14 mouse cellular contexts compared by ENCODE assay signal in the genomic region with DNA sequence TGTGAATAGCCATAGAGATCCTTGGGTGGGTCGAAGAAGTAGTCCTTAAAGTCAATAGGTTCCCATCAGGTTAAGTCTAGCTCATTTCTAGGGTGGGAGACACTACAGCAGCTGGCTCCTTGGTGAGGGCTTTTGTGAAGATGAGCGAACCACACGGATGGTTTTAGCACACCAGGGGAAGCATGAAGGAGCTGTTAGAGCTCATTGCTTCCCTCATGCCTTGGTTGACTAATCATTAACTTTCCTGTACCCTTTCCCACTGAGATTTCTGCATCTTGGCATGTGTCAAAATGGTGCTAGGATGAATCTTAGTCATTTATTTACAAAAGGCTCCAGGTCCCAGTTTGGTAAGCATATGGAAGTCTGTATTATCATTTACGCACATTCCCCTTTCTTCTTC.
DNase-seq lines count a peak whose midpoint lies in the region; ATAC-seq and TF ChIP-seq lines count a peak whose summit lies in the region.
"Had no signal": no experiment of that assay in that cellular context is flagged by ENCODE, and none has a peak within 500 bp of the region (broad histone marks: within the 10 kb centered on the region; RNA-seq: fewer than 3 reads in every experiment).

No protein-coding gene starts in this region.

- H3K27ac ChIP-seq in forebrain, postnatal 0 days (ENCODE audit: low read depth, low read length): peak overlapping the region; percentile 59; the same call in 1 of the 2 replicates
- H3K27ac ChIP-seq in forebrain, embryonic 14.5 days (ENCODE audit: low read depth, low read length): no peak overlapping the region
- peak overlapping the region; percentile 67; the same call in 1 of the 2 replicates for H3K27ac ChIP-seq in embryonic facial prominence, embryonic 14.5 days (replicated peaks; ENCODE audit: low read depth, low read length)
- H3K27ac ChIP-seq in kidney, embryonic 16.5 days (ENCODE audit: low read length): peak overlapping the region; percentile 97
- peak overlapping the region; percentile 71 for H3K27ac ChIP-seq in midbrain, embryonic 16.5 days (ENCODE audit: low read length)
- H3K27ac ChIP-seq in gastrocnemius, adult 2 months: no peak overlapping the region
- H3K27ac ChIP-seq: liver, embryonic 14.5 days had no signal

- no peak for ATAC-seq in forebrain, postnatal 0 days
- no peak for ATAC-seq in forebrain, embryonic 14.5 days
- no peak for ATAC-seq in embryonic facial prominence, embryonic 14.5 days (ENCODE audit: low read depth)
- peak; percentile 76 for ATAC-seq in kidney, embryonic 16.5 days (ENCODE audit: low FRiP score, low TSS enrichment)
- ATAC-seq in midbrain, embryonic 16.5 days: no peak
- ATAC-seq: intestine, embryonic 16.5 days had no signal

- no peak overlapping the region for H3K9ac ChIP-seq in forebrain, postnatal 0 days
- no peak overlapping the region for H3K9ac ChIP-seq in forebrain, embryonic 14.5 days (ENCODE audit: low read length)
- no peak overlapping the region for H3K9ac ChIP-seq in embryonic facial prominence, embryonic 14.5 days (ENCODE audit: low read depth, low read length)
- no peak overlapping the region for H3K9ac ChIP-seq in kidney, embryonic 16.5 days (replicated peaks; ENCODE audit: low read length)
- H3K9ac ChIP-seq in midbrain, embryonic 16.5 days (ENCODE audit: low read depth, low read length): no peak overlapping the region
- H3K9ac ChIP-seq: liver, embryonic 14.5 days had no signal

- H3K9me3 ChIP-seq in forebrain, postnatal 0 days (ENCODE audit: low read length): no peaks in the 10 kb centered on the region
- H3K9me3 ChIP-seq in forebrain, embryonic 14.5 days (replicated peaks; ENCODE audit: control insufficient read depth, low read length): no peaks in the 10 kb centered on the region
- no peaks in the 10 kb centered on the region for H3K9me3 ChIP-seq in embryonic facial prominence, embryonic 14.5 days (ENCODE audit: control insufficient read depth, low read length)
- H3K9me3 ChIP-seq in kidney, embryonic 16.5 days (ENCODE audit: low read length): no peaks in the 10 kb centered on the region
- no peaks in the 10 kb centered on the region for H3K9me3 ChIP-seq in midbrain, embryonic 16.5 days (replicated peaks; ENCODE audit: control insufficient read depth, low read length, poor library complexity, severe bottlenecking)

- H3K4me2 ChIP-seq in forebrain, postnatal 0 days (ENCODE audit: low read depth): no peak overlapping the region
- no peak overlapping the region for H3K4me2 ChIP-seq in forebrain, embryonic 14.5 days (ENCODE audit: low read length)
- no peak overlapping the region for H3K4me2 ChIP-seq in embryonic facial prominence, embryonic 14.5 days (ENCODE audit: low read depth, low read length)
- H3K4me2 ChIP-seq in kidney, embryonic 16.5 days (replicated peaks; ENCODE audit: low read depth, low read length): no peak overlapping the region
- no peak overlapping the region for H3K4me2 ChIP-seq in midbrain, embryonic 16.5 days (ENCODE audit: low read length)

- H3K4me3 ChIP-seq in forebrain, postnatal 0 days (ENCODE audit: low read depth, low read length): no peak overlapping the region
- no peak overlapping the region for H3K4me3 ChIP-seq in forebrain, embryonic 14.5 days (ENCODE audit: low read depth, low read length)
- no peak overlapping the region for H3K4me3 ChIP-seq in embryonic facial prominence, embryonic 14.5 days (ENCODE audit: low read depth, low read length)
- no peak overlapping the region for H3K4me3 ChIP-seq in kidney, embryonic 16.5 days (ENCODE audit: low read length)
- no peak overlapping the region for H3K4me3 ChIP-seq in midbrain, embryonic 16.5 days (ENCODE audit: low read depth, low read length)
- no peak overlapping the region for H3K4me3 ChIP-seq in gastrocnemius, adult 2 months

- intact Hi-C loops in gastrocnemius, adult 2 months (cut with DNase I): no loop called here

- DNase-seq in forebrain, postnatal 0 days: no peak
- no peak for DNase-seq in forebrain, embryonic 14.5 days (ENCODE audit: low spot score)
- DNase-seq in embryonic facial prominence, embryonic 14.5 days (ENCODE audit: low spot score): no peak
- no peak for DNase-seq in lung, postnatal 4 days
- DNase-seq in T-cell, adult 2 months (ENCODE audit: low spot score): no peak
- DNase-seq in gastrocnemius, adult 2 months: no peak
- DNase-seq: cerebellum, adult 9-10 months; heart, adult 18-20 months; heart, postnatal 10 days; lung, postnatal 10 days had no signal

- no peaks in the 10 kb centered on the region for H3K27me3 ChIP-seq in forebrain, postnatal 0 days (ENCODE audit: insufficient read depth, low read length)
- no peaks in the 10 kb centered on the region for H3K27me3 ChIP-seq in forebrain, embryonic 14.5 days (replicated peaks; ENCODE audit: control insufficient read depth, insufficient read depth, low read length)
- H3K27me3 ChIP-seq in embryonic facial prominence, embryonic 14.5 days (replicated peaks; ENCODE audit: control insufficient read depth, insufficient read depth, low read length): no peaks in the 10 kb centered on the region
- no peaks in the 10 kb centered on the region for H3K27me3 ChIP-seq in kidney, embryonic 16.5 days (ENCODE audit: insufficient read depth, low read length)
- H3K27me3 ChIP-seq in midbrain, embryonic 16.5 days (ENCODE audit: control insufficient read depth, insufficient read depth, low read depth, low read length): no peaks in the 10 kb centered on the region

- no peak for TF ChIP-seq CTCF in forebrain, postnatal 0 days (IDR thresholded peaks at IDR 0.05; ENCODE audit: low read depth)
- no peak for TF ChIP-seq CTCF in gastrocnemius, adult 2 months (IDR thresholded peaks at IDR 0.05)

- H3K4me1 ChIP-seq in forebrain, postnatal 0 days (ENCODE audit: insufficient read depth): no peaks in the 10 kb centered on the region
- H3K4me1 ChIP-seq in forebrain, embryonic 14.5 days (ENCODE audit: control insufficient read depth, insufficient read depth, low read length): peaks cover 7% of the 10 kb centered on the region; the same call in 1 of the 2 replicates
- H3K4me1 ChIP-seq in embryonic facial prominence, embryonic 14.5 days (ENCODE audit: control insufficient read depth, insufficient read depth, low read length): 0 out of 2 replicates have a peak, but pooled peaks cover 9% of the 10 kb centered on the region
- peaks cover 50% of the 10 kb centered on the region for H3K4me1 ChIP-seq in kidney, embryonic 16.5 days (ENCODE audit: insufficient read depth, low read length)
- H3K4me1 ChIP-seq in midbrain, embryonic 16.5 days (ENCODE audit: control insufficient read depth, insufficient read depth, low read length): peaks cover 2% of the 10 kb centered on the region

- H3K36me3 ChIP-seq in forebrain, postnatal 0 days (ENCODE audit: insufficient read depth): no peaks in the 10 kb centered on the region
- H3K36me3 ChIP-seq in forebrain, embryonic 14.5 days (ENCODE audit: control insufficient read depth, insufficient read depth, low read length): no peaks in the 10 kb centered on the region
- no peaks in the 10 kb centered on the region for H3K36me3 ChIP-seq in embryonic facial prominence, embryonic 14.5 days (ENCODE audit: control insufficient read depth, insufficient read depth, low read length)
- H3K36me3 ChIP-seq in kidney, embryonic 16.5 days (ENCODE audit: insufficient read depth, low read length): no peaks in the 10 kb centered on the region
- no peaks in the 10 kb centered on the region for H3K36me3 ChIP-seq in midbrain, embryonic 16.5 days (ENCODE audit: control insufficient read depth, insufficient read depth, low read length)

- WGBS in forebrain, postnatal 0 days: 84% methylated on average over 4 of the region's 4 CpGs
- WGBS in forebrain, embryonic 14.5 days: 92% methylated on average over 4 of the region's 4 CpGs
- 94% methylated on average over 4 of the region's 4 CpGs for WGBS in embryonic facial prominence, embryonic 14.5 days
- WGBS in kidney, embryonic 16.5 days: 81% methylated on average over 4 of the region's 4 CpGs
- WGBS in midbrain, embryonic 16.5 days: 69% methylated on average over 4 of the region's 4 CpGs

Comparison
In these comparisons a context has a peak if more than half of its experiments do, and no peak if none do; other contexts are left out.
1. H3K27ac ChIP-seq: peak in forebrain, postnatal 0 days (single experiment), embryonic facial prominence, embryonic 14.5 days (single experiment), kidney, embryonic 16.5 days (single experiment) and midbrain, embryonic 16.5 days (single experiment); none in forebrain, embryonic 14.5 days (single experiment) and gastrocnemius, adult 2 months (single experiment).